Mouse (Mus musculus) adrenal gland, postnatal 14 days (tissue): ENCODE measurements around the gene 6030458C11Rik. TPM values are rescaled to one million over a fixed set of nuclear protein-coding genes. Genes with fewer than 3 reads are reported as not detected.

Experiments used
- DNase-seq: peaks from one replicate; pipeline ENCODE4 v3.0.0; 2021; ENCODE audit warnings: mixed read lengths
- long read RNA-seq, 2 experiments: library from polyadenylated mRNA; stranded (forward); transcript quantifications; one replicate each; pipeline ENCODE4 v2.0.0; 2021
- total RNA-seq: library from RNA; stranded (reverse); gene quantifications from 2 replicates; pipeline ENCODE4 v1.2.3, GENCODE M21; 2021

Gene 6030458C11Rik
- total RNA-seq = 12.4 and 14.2 TPM in 2 replicates
- long read RNA-seq, experiment 1, transcript 6030458C11Rik-201 (9 exons, 3,966 nt) = major isoform, 19 of 22 reads
- long read RNA-seq, experiment 1, partial matches to known transcripts = 1 of 22 reads
- long read RNA-seq, experiment 1, other reads (novel, unspliced or antisense) = 2 of 22 reads
- long read RNA-seq, experiment 2, transcript 6030458C11Rik-201 (9 exons, 3,966 nt) = major isoform, 9 of 12 reads
- long read RNA-seq, experiment 2, partial matches to known transcripts = 1 of 12 reads
- long read RNA-seq, experiment 2, other reads (novel, unspliced or antisense) = 2 of 12 reads

- peak; percentile 99 for DNase-seq
Measured at GRCm38 (mm10) chr15:12824197-12824952, at the start of gene 6030458C11Rik, which contains the start of gene Drosha. TSS of gene 6030458C11Rik (minus strand) at chr15:12824649. TSS of gene Drosha (plus strand) at chr15:12824815.

GRCm38 (mm10) chr15:12867269-12867668 is 42.8 kb upstream of the 6030458C11Rik start:
- no peak for DNase-seq

GRCm38 (mm10) chr15:12865595-12866314 is 41.3 kb upstream of the 6030458C11Rik start:
- no peak for DNase-seq

- DNase-seq = no peak
Measured at GRCm38 (mm10) chr15:12863669-12864068, 39.2 kb upstream of the 6030458C11Rik start.

- no peak for DNase-seq
Measured at GRCm38 (mm10) chr15:12862061-12862460, 37.6 kb upstream of the 6030458C11Rik start.

GRCm38 (mm10) chr15:12858645-12859044 is 34.2 kb upstream of the 6030458C11Rik start:
- DNase-seq = no peak

GRCm38 (mm10) chr15:12857840-12858516 is 33.5 kb upstream of the 6030458C11Rik start:
- no peak for DNase-seq

GRCm38 (mm10) chr15:12856780-12857179 is 32.3 kb upstream of the 6030458C11Rik start:
- DNase-seq = no peak

- no peak for DNase-seq
Measured at GRCm38 (mm10) chr15:12853471-12853870, 29.0 kb upstream of the 6030458C11Rik start.

- DNase-seq = no peak
Measured at GRCm38 (mm10) chr15:12849373-12849772, 24.9 kb upstream of the 6030458C11Rik start.

- peak; percentile 44 for DNase-seq
Measured at GRCm38 (mm10) chr15:12848196-12848975, 23.9 kb upstream of the 6030458C11Rik start.

- DNase-seq = peak; percentile 16
Measured at GRCm38 (mm10) chr15:12842833-12843232, 18.4 kb upstream of the 6030458C11Rik start.

GRCm38 (mm10) chr15:12840737-12841136 is 16.3 kb upstream of the 6030458C11Rik start:
- DNase-seq = no peak

GRCm38 (mm10) chr15:12834231-12834630 is 9.8 kb upstream of the 6030458C11Rik start:
- DNase-seq = no peak

- DNase-seq = no peak
Measured at GRCm38 (mm10) chr15:12833385-12833784, 8.9 kb upstream of the 6030458C11Rik start.

- DNase-seq = no peak
Measured at GRCm38 (mm10) chr15:12832599-12832998, 8.2 kb upstream of the 6030458C11Rik start.

GRCm38 (mm10) chr15:12829878-12830277 is 5.4 kb upstream of the 6030458C11Rik start:
- DNase-seq = no peak

- DNase-seq = no peak
Measured at GRCm38 (mm10) chr15:12825408-12825807, 959 bp upstream of the 6030458C11Rik start.

GRCm38 (mm10) chr15:12824965-12825364 is 516 bp upstream of the 6030458C11Rik start:
- DNase-seq = no peak

GRCm38 (mm10) chr15:12823455-12824119 is 862 bp downstream of the 6030458C11Rik start:
- no peak for DNase-seq
